Comparison of ENCODE assay signal across 30 mouse cellular contexts in the genomic region with DNA sequence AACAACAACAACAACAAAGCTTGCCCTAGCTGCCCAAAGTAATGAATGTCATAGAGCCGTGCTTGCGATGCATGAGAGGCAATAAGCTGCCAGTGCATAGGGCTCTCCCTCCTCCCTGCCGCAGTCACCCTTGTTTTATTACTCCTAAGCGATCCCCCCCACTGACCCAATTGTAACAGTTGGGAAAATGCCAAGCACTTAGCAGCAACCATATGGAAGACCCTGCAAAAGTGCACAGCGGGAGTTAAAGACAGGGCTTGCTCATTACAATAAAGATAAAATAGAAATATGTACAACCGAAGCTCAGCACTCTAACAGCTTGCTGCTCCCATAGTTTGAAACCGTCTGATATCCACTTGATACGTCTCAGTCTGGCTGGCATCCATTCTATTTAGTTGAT. TPM values are rescaled to one million over a fixed set of nuclear protein-coding genes. Genes with fewer than 3 reads are reported as not detected.
DNase-seq lines count a peak whose midpoint lies in the region; ATAC-seq and TF ChIP-seq lines count a peak whose summit lies in the region.
"Had no signal": no experiment of that assay in that cellular context is flagged by ENCODE, and none has a peak within 500 bp of the region (broad histone marks: within the 10 kb centered on the region; RNA-seq: fewer than 3 reads in every experiment).

No protein-coding gene starts in this region.

- peaks cover 4% of the 10 kb centered on the region for H3K4me1 ChIP-seq in midbrain, postnatal 0 days (ENCODE audit: insufficient read depth, low read length)
- H3K4me1 ChIP-seq in midbrain, embryonic 14.5 days (ENCODE audit: control insufficient read depth, insufficient read depth, low read length): 0 out of 2 replicates have a peak, but pooled peaks cover 3% of the 10 kb centered on the region
- H3K4me1 ChIP-seq in limb, embryonic 14.5 days (ENCODE audit: control insufficient read depth, insufficient read depth, low read length): peaks cover 4% of the 10 kb centered on the region; the same call in 1 of the 2 replicates

- no peak for TF ChIP-seq CTCF in midbrain, postnatal 0 days (IDR thresholded peaks at IDR 0.05)

- ATAC-seq in midbrain, postnatal 0 days (ENCODE audit: low FRiP score): no peak
- ATAC-seq in midbrain, embryonic 14.5 days (ENCODE audit: low FRiP score, low TSS enrichment): no peak
- ATAC-seq in limb, embryonic 14.5 days (ENCODE audit: low FRiP score, low read depth): 0 out of 2 replicates have a peak, but pooled peaks have one; percentile 11
- ATAC-seq: forebrain, embryonic 15.5 days; hindbrain, embryonic 16.5 days; liver, postnatal 0 days; midbrain, embryonic 15.5 days had no signal

- TF ChIP-seq POLR2A in limb, embryonic 14.5 days (IDR thresholded peaks at IDR 0.05; ENCODE audit: borderline replicate concordance, extremely low read depth, insufficient read depth, insufficient read length): no peak

- no peaks in the 10 kb centered on the region for H3K9me3 ChIP-seq in midbrain, postnatal 0 days (ENCODE audit: low read length)
- no peaks in the 10 kb centered on the region for H3K9me3 ChIP-seq in midbrain, embryonic 14.5 days (ENCODE audit: control insufficient read depth, low read length)
- H3K9me3 ChIP-seq in limb, embryonic 14.5 days (ENCODE audit: control insufficient read depth, low read length): no peaks in the 10 kb centered on the region
- H3K9me3 ChIP-seq: embryonic facial prominence, embryonic 12.5 days; forebrain, embryonic 15.5 days; megakaryocyte, embryonic 14.5 days; midbrain, embryonic 15.5 days had no signal

- DNase-seq in cerebellum, adult 18-20 months: peak; percentile 6 to 14
- no peak for DNase-seq in cerebellum, postnatal 25 days
- peak; percentile 40 for DNase-seq in midbrain, postnatal 0 days (ENCODE audit: low spot score)
- no peak for DNase-seq in midbrain, embryonic 14.5 days
- peak; percentile 24 for DNase-seq in cerebellum, adult 9-11 months
- peak; percentile 29 for DNase-seq in limb, embryonic 14.5 days (ENCODE audit: low spot score)
- no peak for DNase-seq in layer of hippocampus, adult 9-10 months (ENCODE audit: low spot score)
- DNase-seq in B cell, adult 2 months: no peak
- DNase-seq: adrenal gland, postnatal 36 days; gastrocnemius, postnatal 25 days; heart, adult 2 months; heart, postnatal 4 days; kidney, adult 8-10 months; liver, postnatal 0 days; lung, postnatal 14 days; spleen, adult 18-20 months; thymus, postnatal 4 days had no signal

- no peak overlapping the region for H3K4me3 ChIP-seq in midbrain, postnatal 0 days (ENCODE audit: low read depth, low read length)
- H3K4me3 ChIP-seq in midbrain, embryonic 14.5 days (replicated peaks; ENCODE audit: low read depth, low read length): no peak overlapping the region
- no peak overlapping the region for H3K4me3 ChIP-seq in limb, embryonic 14.5 days (replicated peaks; ENCODE audit: low read length)
- H3K4me3 ChIP-seq: embryonic facial prominence, embryonic 12.5 days; erythroblast, embryonic 14.5 days; forebrain, embryonic 15.5 days; heart, adult 2 months; megakaryocyte, embryonic 14.5 days; midbrain, embryonic 15.5 days had no signal

- no peaks in the 10 kb centered on the region for H3K27me3 ChIP-seq in midbrain, postnatal 0 days (ENCODE audit: insufficient read depth, low read length)
- no peaks in the 10 kb centered on the region for H3K27me3 ChIP-seq in midbrain, embryonic 14.5 days (ENCODE audit: control insufficient read depth, insufficient read depth, low read length)
- H3K27me3 ChIP-seq in limb, embryonic 14.5 days (ENCODE audit: control insufficient read depth, insufficient read depth, low read length): no peaks in the 10 kb centered on the region
- H3K27me3 ChIP-seq: embryonic facial prominence, embryonic 12.5 days; forebrain, embryonic 15.5 days; megakaryocyte, embryonic 14.5 days; midbrain, embryonic 15.5 days had no signal

- H3K4me2 ChIP-seq in midbrain, postnatal 0 days (ENCODE audit: low read depth, low read length, poor library complexity, severe bottlenecking): no peak overlapping the region
- H3K4me2 ChIP-seq in midbrain, embryonic 14.5 days (ENCODE audit: low read length): no peak overlapping the region
- H3K4me2 ChIP-seq in limb, embryonic 14.5 days (replicated peaks; ENCODE audit: low read depth, low read length, severe bottlenecking): no peak overlapping the region
- H3K4me2 ChIP-seq: embryonic facial prominence, embryonic 12.5 days; forebrain, embryonic 15.5 days; midbrain, embryonic 15.5 days had no signal

- H3K36me3 ChIP-seq in midbrain, postnatal 0 days (ENCODE audit: insufficient read depth, low read length): no peaks in the 10 kb centered on the region
- no peaks in the 10 kb centered on the region for H3K36me3 ChIP-seq in midbrain, embryonic 14.5 days (ENCODE audit: control insufficient read depth, insufficient read depth, low read length)
- no peaks in the 10 kb centered on the region for H3K36me3 ChIP-seq in limb, embryonic 14.5 days (ENCODE audit: control insufficient read depth, insufficient read depth, low read length)
- H3K36me3 ChIP-seq: embryonic facial prominence, embryonic 12.5 days; forebrain, embryonic 15.5 days; midbrain, embryonic 15.5 days had no signal

- 75% methylated on average over 8 of the region's 8 CpGs for WGBS in midbrain, postnatal 0 days
- 79% methylated on average over 8 of the region's 8 CpGs for WGBS in midbrain, embryonic 14.5 days
- WGBS in limb, embryonic 14.5 days: 28% methylated on average over 8 of the region's 8 CpGs

- H3K9ac ChIP-seq in midbrain, postnatal 0 days (replicated peaks; ENCODE audit: low read length, poor library complexity, severe bottlenecking): no peak overlapping the region
- H3K9ac ChIP-seq in midbrain, embryonic 14.5 days (replicated peaks; ENCODE audit: low read length): no peak overlapping the region
- H3K9ac ChIP-seq in limb, embryonic 14.5 days (ENCODE audit: low read depth, low read length, severe bottlenecking): no peak overlapping the region
- H3K9ac ChIP-seq: embryonic facial prominence, embryonic 12.5 days; forebrain, embryonic 15.5 days; liver, postnatal 0 days; midbrain, embryonic 15.5 days had no signal

- no peak overlapping the region for H3K27ac ChIP-seq in midbrain, postnatal 0 days (ENCODE audit: low read depth, low read length)
- H3K27ac ChIP-seq in midbrain, embryonic 14.5 days (replicated peaks; ENCODE audit: low read depth, low read length): no peak overlapping the region
- no peak overlapping the region for H3K27ac ChIP-seq in limb, embryonic 14.5 days (replicated peaks; ENCODE audit: low read depth, low read length)
- H3K27ac ChIP-seq: embryonic facial prominence, embryonic 12.5 days; forebrain, embryonic 15.5 days; heart, adult 2 months; midbrain, embryonic 15.5 days had no signal

RNA-seq across cellular contexts. Expression of a gene that starts 1.8 kb away (rescaled TPM):
- 50.9 and 66.0 TPM in 2 replicates for total RNA-seq in midbrain, postnatal 0 days (2014; rRNA removed)
- polyA plus RNA-seq in midbrain, postnatal 0 days (2015; fragmentation: Nextera tagmentation; extraction: Ambion mirVana): 164 and 168 TPM in 2 replicates
- 101 and 103 TPM in 2 replicates for polyA plus RNA-seq in midbrain, embryonic 14.5 days (2014; fragmentation: Nextera tagmentation; extraction: Ambion mirVana)
- 38.4 and 51.4 TPM in 2 replicates for polyA plus RNA-seq in limb, embryonic 14.5 days (2012; rRNA removed)
- polyA plus RNA-seq in limb, embryonic 14.5 days (2014; fragmentation: Nextera tagmentation; extraction: Ambion mirVana): 109 and 129 TPM in 2 replicates

RNA-seq across cellular contexts. Expression of a gene that starts 44.0 kb away (rescaled TPM):
- total RNA-seq in midbrain, postnatal 0 days (2014; rRNA removed): not detected in 2 replicates
- not detected in 2 replicates for polyA plus RNA-seq in midbrain, postnatal 0 days (2015; fragmentation: Nextera tagmentation; extraction: Ambion mirVana)
- not detected in 2 replicates for polyA plus RNA-seq in midbrain, embryonic 14.5 days (2014; fragmentation: Nextera tagmentation; extraction: Ambion mirVana)
- polyA plus RNA-seq in limb, embryonic 14.5 days (2012; rRNA removed): 0.15 and 0.29 TPM in 2 replicates
- 0.25 and 0.30 TPM in 2 replicates for polyA plus RNA-seq in limb, embryonic 14.5 days (2014; fragmentation: Nextera tagmentation; extraction: Ambion mirVana)
- total RNA-seq: adrenal gland, postnatal 36 days; gastrocnemius, postnatal 25 days; heart, adult 2 months; heart, postnatal 4 days; layer of hippocampus, postnatal 25 days; left cerebral cortex, postnatal 14 days; liver, adult 2 months had no signal
- polyA plus RNA-seq: cortical plate, adult 2 months; erythroblast, embryonic 14.5 days; forebrain, embryonic 15.5 days; heart, adult 2 months; heart, embryonic 14.5 days; hindbrain, embryonic 16.5 days; large intestine, adult 2 months; liver, adult 2 months; liver, postnatal 0 days; stomach, embryonic 14.5 days had no signal

Comparison
In these comparisons a context has a peak if more than half of its experiments do, and no peak if none do; other contexts are left out.
1. DNase-seq: peak in cerebellum, adult 18-20 months (2 of 2), midbrain, postnatal 0 days (single experiment), cerebellum, adult 9-11 months (single experiment) and limb, embryonic 14.5 days (single experiment); none in cerebellum, postnatal 25 days (0 of 2), midbrain, embryonic 14.5 days (single experiment), layer of hippocampus, adult 9-10 months (single experiment) and B cell, adult 2 months (0 of 2).